Mouse (Mus musculus) MEL (cell line): ENCODE measurements around the gene Zfp335.

Source experiments
- CHD2 ChIP-seq: IDR thresholded peaks from 2 replicates; pipeline ENCODE4 v1.6.1; 2011; ENCODE audit warnings: low read length, improper control_type of control experiment
- CTCF ChIP-seq, 3 experiments: IDR thresholded peaks in 2 of 3; conservative IDR thresholded peaks in 1 of 3; 2 replicates each; pipeline ENCODE4 v1.5.1; 2011 to 2012; ENCODE audit warnings: low read length in 3 of 3, low read depth in 2 of 3, mild to moderate bottlenecking in 2 of 3, improper control_type of control experiment in 1 of 3, inconsistent platforms in 1 of 3, mixed read lengths in 1 of 3, moderate library complexity in 1 of 3; ENCODE audit not compliant: control insufficient read depth in 1 of 3, insufficient read depth in 1 of 3, poor library complexity in 1 of 3, severe bottlenecking in 1 of 3
- ELF1 ChIP-seq: IDR thresholded peaks from 2 replicates; pipeline ENCODE4 v1.6.1; 2014; ENCODE audit warnings: low read depth, mild to moderate bottlenecking, inconsistent platforms, low read length, improper control_type of control experiment, moderate library complexity
- EP300 ChIP-seq, 2 experiments: IDR thresholded peaks; 2 replicates each; pipeline ENCODE4 v1.6.1; 2011; ENCODE audit warnings: improper control_type of control experiment in 2 of 2, low read length in 2 of 2, low read depth in 1 of 2, mild to moderate bottlenecking in 1 of 2
- ETS1 ChIP-seq: IDR thresholded peaks from 2 replicates; pipeline ENCODE4 v1.6.1; 2012; ENCODE audit warnings: low read depth, mild to moderate bottlenecking, inconsistent platforms, low read length, improper control_type of control experiment, moderate library complexity
- GATA1 ChIP-seq: IDR thresholded peaks from 2 replicates; pipeline ENCODE4 v1.6.1; 2011; ENCODE audit warnings: low read depth, low read length, improper control_type of control experiment
- HCFC1 ChIP-seq: IDR thresholded peaks from 2 replicates; pipeline ENCODE4 v1.6.1; 2012; ENCODE audit warnings: low read depth, mild to moderate bottlenecking, inconsistent platforms, low read length, improper control_type of control experiment, moderate library complexity
- MAX ChIP-seq: IDR thresholded peaks from 2 replicates; pipeline ENCODE4 v1.6.1; 2011; ENCODE audit warnings: low read length, improper control_type of control experiment
- MXI1 ChIP-seq: IDR thresholded peaks from 2 replicates; pipeline ENCODE4 v1.6.1; 2011; ENCODE audit warnings: mild to moderate bottlenecking, low read depth, low read length, improper control_type of control experiment
- NELFE ChIP-seq: IDR thresholded peaks from 2 replicates; pipeline ENCODE4 v1.6.1; 2011; ENCODE audit warnings: low read depth, low read length, improper control_type of control experiment
- POLR2A ChIP-seq, 2 experiments: IDR thresholded peaks; 2 replicates each; pipeline ENCODE4 v1.6.1; 2011 to 2012; ENCODE audit warnings: low read length in 2 of 2, mild to moderate bottlenecking in 2 of 2, control low read depth in 1 of 2, improper control_type of control experiment in 1 of 2, low read depth in 1 of 2, moderate library complexity in 1 of 2; ENCODE audit not compliant: control insufficient read depth in 1 of 2, insufficient read depth in 1 of 2, poor library complexity in 1 of 2
- TCF12 ChIP-seq: IDR thresholded peaks from 2 replicates; pipeline ENCODE4 v1.6.1; 2014; ENCODE audit warnings: low read depth, mild to moderate bottlenecking, inconsistent platforms, low read length, improper control_type of control experiment, moderate library complexity
- UBTF ChIP-seq: IDR thresholded peaks from 2 replicates; pipeline ENCODE4 v1.6.1; 2012; ENCODE audit warnings: low read depth, mild to moderate bottlenecking, inconsistent platforms, low read length, improper control_type of control experiment, moderate library complexity, borderline replicate concordance; ENCODE audit not compliant: insufficient read depth
- ZC3H11A ChIP-seq: IDR thresholded peaks from 2 replicates; pipeline ENCODE4 v1.6.1; 2012; ENCODE audit warnings: low read depth, mild to moderate bottlenecking, inconsistent platforms, low read length, improper control_type of control experiment

DNA sequence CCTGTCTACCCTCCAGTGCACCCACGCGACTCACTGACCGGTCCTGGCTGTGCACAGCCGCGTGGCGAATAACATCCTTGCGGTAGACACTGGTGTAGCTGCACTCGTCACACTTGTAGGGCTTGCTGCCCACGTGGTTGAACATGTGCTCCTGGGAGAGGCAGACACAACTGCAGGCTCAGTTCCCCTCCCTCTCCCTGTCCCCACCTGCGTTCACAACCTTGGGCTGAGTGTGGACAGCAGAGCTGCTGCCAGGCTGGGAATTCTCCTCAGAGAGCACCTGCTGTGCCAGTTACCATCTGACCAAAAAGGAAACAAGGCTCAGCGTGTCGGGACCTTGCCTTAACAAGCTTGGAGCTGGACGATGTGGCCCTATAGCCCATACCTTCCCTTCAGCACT, 10.2 kb downstream of the Zfp335 start:
- no peak for TF ChIP-seq ELF1
- no peak for TF ChIP-seq CTCF (IDR thresholded peaks at IDR 0.05 in 2 of 3, conservative IDR thresholded peaks at IDR 0.05 in 1 of 3; ENCODE audit: control insufficient read depth in 1 of 3, insufficient read depth in 1 of 3, low read depth in 2 of 3, low read length in 3 of 3, poor library complexity in 1 of 3, severe bottlenecking in 1 of 3)
- TF ChIP-seq NELFE, result no peak
- no peak for TF ChIP-seq MAX
- no peak for TF ChIP-seq HCFC1
- no peak for TF ChIP-seq EP300 (IDR thresholded peaks at IDR 0.05; ENCODE audit: low read depth in 1 of 2, low read length in 2 of 2)
- TF ChIP-seq POLR2A (IDR thresholded peaks at IDR 0.05; ENCODE audit: control insufficient read depth in 1 of 2, insufficient read depth in 1 of 2, low read depth in 1 of 2, low read length in 2 of 2, poor library complexity in 1 of 2), result no peak
- TF ChIP-seq MXI1, result no peak
- TF ChIP-seq ETS1, result no peak
- no peak for TF ChIP-seq TCF12
- no peak for TF ChIP-seq ZC3H11A
- TF ChIP-seq CHD2, result no peak
- no peak for TF ChIP-seq UBTF
- TF ChIP-seq GATA1, result no peak
